Mouse (Mus musculus) thymus, adult 2 months (tissue): ENCODE results near the gene Atp5h. TPM values are rescaled to one million over a fixed set of nuclear protein-coding genes. Genes with fewer than 3 reads are reported as not detected.
A peak's percentile ranks its signal among the peaks of the same experiment; 100 is the strongest.

Source experiments
- DNase-seq: peaks from one replicate; pipeline ENCODE4 v3.0.0; 2021
- H3K27ac ChIP-seq: fragments of 200-500 bp; 2 replicates; pipeline ENCODE4 v1.5.1; 2012; ENCODE audit warnings: low read length, control low read depth; ENCODE audit not compliant: control insufficient read depth, insufficient read depth
- H3K27me3 ChIP-seq: fragments of 200-500 bp; 2 replicates; pipeline ENCODE4 v1.6.1; 2012; ENCODE audit warnings: mild to moderate bottlenecking, low read length, moderate library complexity, mixed read lengths; ENCODE audit not compliant: control insufficient read depth, insufficient read depth
- H3K36me3 ChIP-seq: fragments of 200-500 bp; 2 replicates; pipeline ENCODE4 v1.6.1; 2012; ENCODE audit warnings: mild to moderate bottlenecking, low read length, moderate library complexity; ENCODE audit not compliant: control insufficient read depth, insufficient read depth
- H3K4me1 ChIP-seq: fragments of 200-500 bp; replicated peaks from 2 replicates; pipeline ENCODE4 v1.6.1; 2012; ENCODE audit warnings: low read length; ENCODE audit not compliant: control insufficient read depth, insufficient read depth
- H3K4me3 ChIP-seq: fragments of 200-500 bp; 2 replicates; pipeline ENCODE4 v1.5.1; 2012; ENCODE audit warnings: mild to moderate bottlenecking, low read length, control low read depth, moderate library complexity; ENCODE audit not compliant: control insufficient read depth, insufficient read depth
- CTCF ChIP-seq: fragments of 200-500 bp; IDR thresholded peaks from 2 replicates; pipeline ENCODE4 v1.5.1; 2012; ENCODE audit warnings: mild to moderate bottlenecking, control low read depth, low read length, moderate library complexity, borderline replicate concordance; ENCODE audit not compliant: control insufficient read depth, poor library complexity, insufficient read depth; ENCODE audit errors: extremely low read depth
- POLR2A ChIP-seq: fragments of 200-500 bp; IDR thresholded peaks from 2 replicates; pipeline ENCODE4 v1.6.1; 2012; ENCODE audit warnings: mild to moderate bottlenecking, low read length, control low read depth, moderate library complexity; ENCODE audit not compliant: control insufficient read depth, poor library complexity, insufficient read depth; ENCODE audit errors: extremely low read depth
- WGBS: fragments of 180-500 bp; shearing (Covaris S2); methylation state at CpG from one replicate; pipeline ENCODE4 v1.1.7; 2018; 5-methylcytosine and 5-hydroxymethylcytosine counted together
- polyA plus RNA-seq: library from polyadenylated mRNA; depleted of rRNA; stranded (reverse); fragments of >200 nt; gene quantifications from 2 replicates; pipeline ENCODE4 v1.2.3, GENCODE M21; 2012

Atp5h gene
- polyA plus RNA-seq, 1 experiment: 155 TPM

DNA sequence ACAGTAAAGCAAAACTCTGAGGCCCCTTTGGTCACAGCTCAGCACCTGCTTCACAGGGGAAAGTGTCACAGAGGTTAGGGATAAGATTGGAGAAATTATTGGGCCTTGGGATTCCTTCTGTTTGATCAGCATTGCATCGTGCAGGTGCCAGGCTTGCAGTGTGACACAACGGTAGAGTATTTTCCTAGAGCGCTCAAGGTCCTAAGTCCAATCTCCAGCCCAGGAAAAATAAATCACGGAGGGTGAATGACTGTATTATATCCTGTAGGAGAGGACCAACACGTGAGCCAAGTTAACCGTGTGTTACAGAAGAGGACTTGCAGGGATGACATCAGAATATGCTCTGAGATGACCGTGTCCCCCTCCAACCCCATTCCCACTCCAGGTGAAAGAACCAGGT is 30.4 kb upstream of the Atp5h start:
- 98% methylated on average over 7 of the region's 7 CpGs for WGBS
- DNase-seq: no peak

DNA sequence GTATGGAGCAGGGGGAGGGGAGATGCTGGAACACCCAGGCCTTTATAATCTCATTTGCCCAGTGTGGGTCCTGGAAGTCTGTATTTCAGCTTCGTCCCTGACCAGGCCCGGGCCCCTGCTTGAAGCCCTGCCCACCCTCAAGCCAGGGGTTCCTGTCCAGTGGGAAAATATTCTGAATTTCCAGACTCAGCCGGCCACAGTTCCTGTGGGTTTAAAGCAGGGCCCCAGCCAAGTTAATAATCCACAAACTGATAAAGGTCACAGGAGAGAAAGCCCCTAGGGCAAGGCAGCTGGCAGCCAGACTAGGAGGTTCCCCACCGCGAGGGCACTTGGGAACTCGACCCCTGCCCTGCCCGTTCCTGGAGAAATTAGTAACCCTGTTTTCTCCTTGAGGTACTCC is 29.2 kb upstream of the Atp5h start:
- no peak overlapping the region for H3K27ac ChIP-seq
- no peaks in the 10 kb centered on the region for H3K27me3 ChIP-seq
- DNase-seq: no peak
- WGBS: 95% methylated on average over 7 of the region's 7 CpGs
- no peak overlapping the region for H3K4me3 ChIP-seq
- no peaks in the 10 kb centered on the region for H3K36me3 ChIP-seq
- TF ChIP-seq POLR2A (no peak), CTCF (no peak)
- peaks cover 56% of the 10 kb centered on the region for H3K4me1 ChIP-seq

More for the DNA sequence above, 30.4 kb upstream of the Atp5h start:
- no peak overlapping the region for H3K27ac ChIP-seq
- no peaks in the 10 kb centered on the region for H3K36me3 ChIP-seq
- no peaks in the 10 kb centered on the region for H3K27me3 ChIP-seq
- no peak overlapping the region for H3K4me3 ChIP-seq
- H3K4me1 ChIP-seq: peaks cover 55% of the 10 kb centered on the region
- TF ChIP-seq POLR2A: no peak
- TF ChIP-seq CTCF: no peak

DNA sequence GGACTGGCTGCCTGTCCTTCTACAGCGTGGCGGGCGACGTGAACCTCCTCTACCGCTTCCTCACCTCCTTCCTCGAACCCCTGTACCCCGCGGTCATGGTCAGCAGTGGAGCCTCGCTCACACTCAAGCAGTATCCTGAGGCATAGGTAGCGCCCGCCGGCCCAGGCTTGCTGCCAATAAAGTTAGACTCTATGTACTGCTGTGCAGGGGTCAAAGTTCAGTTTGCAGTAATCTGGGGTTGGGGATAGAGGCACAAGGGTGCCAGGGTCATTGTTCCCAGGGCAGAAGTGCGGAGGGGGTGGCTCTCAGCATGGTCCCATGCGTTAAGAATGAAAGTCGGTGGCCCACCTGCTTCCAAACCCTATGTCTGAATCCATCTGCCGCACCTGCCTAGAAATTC is 28.3 kb upstream of the Atp5h start:
- Histone ChIP-seq H3K36me3 (no peaks in the 10 kb centered on the region), H3K4me1 (peaks cover 48% of the 10 kb centered on the region), H3K27me3 (no peaks in the 10 kb centered on the region), H3K4me3 (no peak overlapping the region), H3K27ac (no peak overlapping the region)
- no peak for TF ChIP-seq CTCF
- no peak for TF ChIP-seq POLR2A
- WGBS: 96% methylated on average over 16 of the region's 16 CpGs
- DNase-seq: no peak

DNA sequence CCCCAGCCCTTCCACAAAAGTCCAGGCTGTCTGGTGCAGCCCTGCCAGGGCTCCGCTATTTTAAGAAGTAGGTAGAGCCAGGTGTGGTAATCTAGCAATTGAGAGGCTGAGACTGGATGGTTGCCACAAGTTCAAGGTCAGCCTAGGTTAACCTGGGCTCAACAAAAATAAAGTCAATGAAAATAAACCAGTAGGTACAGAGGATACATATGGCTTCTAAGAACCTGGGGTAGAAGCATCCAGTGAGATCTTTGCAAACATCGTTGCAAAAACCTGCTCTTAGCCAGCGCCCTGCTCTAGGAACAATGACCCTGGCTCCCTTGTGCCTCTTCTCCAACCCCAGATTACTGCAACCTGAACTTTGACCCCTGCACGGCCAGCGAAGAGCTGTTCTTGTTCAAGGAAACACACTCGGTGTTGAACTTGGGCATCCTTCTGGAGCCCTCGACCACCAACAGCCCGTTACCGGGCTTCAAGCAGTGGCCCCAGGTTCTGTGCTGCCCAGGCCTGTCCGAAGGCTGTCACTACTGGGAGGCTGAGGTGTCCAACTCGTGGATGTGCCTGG is 27.6 kb upstream of the Atp5h start:
- TF ChIP-seq POLR2A: no peak
- TF ChIP-seq CTCF: no peak
- Histone ChIP-seq H3K4me3 (no peak overlapping the region), H3K27ac (no peak overlapping the region), H3K27me3 (no peaks in the 10 kb centered on the region), H3K36me3 (no peaks in the 10 kb centered on the region), H3K4me1 (peaks cover 46% of the 10 kb centered on the region)
- WGBS: 96% methylated on average over 11 of the region's 11 CpGs
- no peak for DNase-seq

DNA sequence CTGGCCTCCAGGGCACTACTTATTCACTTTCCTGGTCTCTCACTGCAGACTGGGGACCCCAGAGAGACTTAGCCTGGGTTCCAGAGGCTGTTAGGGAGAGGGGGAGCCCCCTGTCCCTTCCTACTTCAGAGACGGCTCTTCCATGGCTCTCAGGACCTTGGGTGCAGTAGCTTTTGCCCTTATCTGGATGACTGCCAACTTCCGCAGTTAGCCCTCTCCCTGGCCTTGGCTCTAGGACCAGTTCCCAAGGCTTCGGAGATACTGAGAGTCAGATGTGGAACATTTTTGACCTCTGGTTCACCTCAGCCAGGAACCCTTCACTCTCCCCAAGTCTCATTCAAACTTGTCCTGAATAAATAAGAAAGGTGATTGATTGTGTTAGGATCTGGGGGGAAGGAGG is 27.1 kb upstream of the Atp5h start:
- no peaks in the 10 kb centered on the region for H3K27me3 ChIP-seq
- H3K36me3 ChIP-seq: no peaks in the 10 kb centered on the region
- no peak for DNase-seq
- peaks cover 44% of the 10 kb centered on the region for H3K4me1 ChIP-seq
- TF ChIP-seq CTCF (no peak), POLR2A (no peak)
- no peak overlapping the region for H3K4me3 ChIP-seq
- 94% methylated on average over 3 of the region's 3 CpGs for WGBS
- no peak overlapping the region for H3K27ac ChIP-seq

DNA sequence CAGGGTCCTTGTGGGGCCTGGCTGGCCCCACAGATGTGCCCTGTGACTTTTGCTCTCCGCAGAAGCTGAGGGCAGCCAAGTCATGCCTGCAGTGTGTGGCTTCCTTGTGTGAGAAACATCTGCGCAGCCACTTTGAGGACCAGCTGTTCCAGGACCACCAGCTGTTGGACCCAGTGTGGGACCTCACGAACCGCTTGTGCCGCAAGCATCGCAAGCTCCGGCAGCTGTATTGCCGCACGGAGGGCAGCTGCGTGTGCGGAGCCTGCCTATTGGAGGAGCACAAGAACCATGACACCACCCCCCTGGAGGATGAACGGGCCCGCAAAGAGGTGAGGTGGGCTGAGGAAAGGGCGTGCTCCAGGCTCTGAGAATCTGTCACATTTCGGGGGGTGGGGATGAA is 21.7 kb upstream of the Atp5h start:
- Histone ChIP-seq H3K4me3 (no peak overlapping the region), H3K27me3 (no peaks in the 10 kb centered on the region; the same call in 1 of the 2 replicates), H3K4me1 (peaks cover 33% of the 10 kb centered on the region), H3K36me3 (no peaks in the 10 kb centered on the region), H3K27ac (peak overlapping the region; percentile 30; the same call in 1 of the 2 replicates)
- DNase-seq: peak; percentile 51
- TF ChIP-seq CTCF (no peak), POLR2A (no peak)
- WGBS: 73% methylated on average over 15 of the region's 15 CpGs
